Mouse (Mus musculus) erythroid progenitor cell, adult 5-6 weeks (primary cell): ENCODE data around the gene Prkg2. TPM values are rescaled to one million over a fixed set of nuclear protein-coding genes. Genes with fewer than 3 reads are reported as not detected.

Source experiments
- ATAC-seq: replicated peaks from 2 replicates; pipeline ENCODE4 v1.8.0; 2016; ENCODE audit warnings: moderate number of reproducible peaks, mild to moderate bottlenecking, moderate TSS enrichment, inconsistent platforms; ENCODE audit not compliant: poor library complexity, low FRiP score, severe bottlenecking
- total RNA-seq, 2 experiments: library from RNA; stranded (forward) in 1 of 2; stranded (reverse) in 1 of 2; fragments of 150-400 nt in 1 of 2; fragments of 186-747, 209-891 nt in 1 of 2; gene quantifications; 2 replicates each; pipeline versions ENCODE4 v1.2.3 to v1.2.4; 2015 to 2017; ENCODE audit warnings: low replicate concordance in 2 of 2

Prkg2 gene
- total RNA-seq, 2 experiments from 2014 or later, result not detected

DNA sequence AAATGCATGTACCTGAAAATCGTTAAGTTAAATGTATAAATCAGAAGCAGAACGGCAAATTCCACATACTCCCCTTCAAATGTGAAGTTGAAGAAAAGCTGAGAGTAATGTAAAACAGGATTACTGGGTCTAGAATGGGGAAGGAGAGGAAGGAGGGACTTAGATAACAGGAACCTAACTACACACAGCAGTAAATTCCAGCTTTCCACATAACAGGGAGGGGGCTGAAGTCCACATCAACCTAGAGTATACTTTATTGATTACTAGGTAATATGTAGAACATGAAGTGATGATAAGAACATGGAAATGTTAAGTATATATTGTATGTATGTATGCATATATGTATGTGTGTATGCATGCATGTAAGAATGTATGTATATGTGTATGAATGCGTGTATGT is 114.2 kb downstream of the Prkg2 start:
- no peak for ATAC-seq

DNA sequence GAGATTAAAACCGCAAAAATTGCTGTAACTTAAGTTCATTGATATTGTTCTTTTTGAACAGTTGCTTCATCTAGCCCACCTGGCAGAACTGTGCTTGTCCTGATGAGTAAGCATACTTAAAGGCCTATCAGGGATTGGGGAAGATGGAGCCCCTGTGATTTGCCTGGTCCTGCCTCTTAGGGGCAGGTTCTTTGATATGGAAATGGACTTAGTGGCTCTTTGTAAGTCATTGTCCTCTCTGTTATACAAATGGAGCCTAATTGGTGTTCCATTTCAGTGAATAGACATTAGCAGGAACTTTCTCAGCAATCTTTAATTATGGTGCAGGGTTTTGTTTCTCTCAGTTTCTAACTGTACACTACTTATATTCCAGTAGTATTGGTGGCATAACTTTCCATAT is 115.5 kb downstream of the Prkg2 start:
- no peak for ATAC-seq

DNA sequence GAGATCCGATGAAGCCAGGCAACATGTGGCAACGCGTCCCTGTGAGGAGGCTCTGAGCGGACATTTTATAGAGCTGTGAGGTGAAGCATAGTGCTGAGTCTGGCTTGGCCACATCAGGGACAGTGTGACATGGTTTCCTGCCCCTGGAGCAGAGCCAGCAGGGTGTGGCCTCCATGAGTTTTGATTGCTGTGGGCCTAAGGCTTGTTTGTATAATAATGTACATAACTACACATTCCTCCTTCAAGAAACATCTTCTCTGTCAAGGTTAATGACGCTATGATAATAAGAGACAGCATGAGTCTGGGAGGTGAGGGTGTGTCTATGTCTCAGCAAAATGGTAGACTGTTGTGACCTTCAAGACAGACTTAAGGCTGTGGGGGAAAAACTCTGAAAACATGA is 118.4 kb downstream of the Prkg2 start:
- no peak for ATAC-seq

- ATAC-seq, result no peak
Observed at GRCm38 (mm10) chr5:98902339-98902738, 134.8 kb downstream of the Prkg2 start.

GRCm38 (mm10) chr5:98900926-98901325 is 136.2 kb downstream of the Prkg2 start:
- no peak for ATAC-seq

- no peak for ATAC-seq
Observed at GRCm38 (mm10) chr5:98897946-98898345, 139.2 kb downstream of the Prkg2 start.

GRCm38 (mm10) chr5:98894281-98894680 is 142.9 kb downstream of the Prkg2 start:
- no peak for ATAC-seq

DNA sequence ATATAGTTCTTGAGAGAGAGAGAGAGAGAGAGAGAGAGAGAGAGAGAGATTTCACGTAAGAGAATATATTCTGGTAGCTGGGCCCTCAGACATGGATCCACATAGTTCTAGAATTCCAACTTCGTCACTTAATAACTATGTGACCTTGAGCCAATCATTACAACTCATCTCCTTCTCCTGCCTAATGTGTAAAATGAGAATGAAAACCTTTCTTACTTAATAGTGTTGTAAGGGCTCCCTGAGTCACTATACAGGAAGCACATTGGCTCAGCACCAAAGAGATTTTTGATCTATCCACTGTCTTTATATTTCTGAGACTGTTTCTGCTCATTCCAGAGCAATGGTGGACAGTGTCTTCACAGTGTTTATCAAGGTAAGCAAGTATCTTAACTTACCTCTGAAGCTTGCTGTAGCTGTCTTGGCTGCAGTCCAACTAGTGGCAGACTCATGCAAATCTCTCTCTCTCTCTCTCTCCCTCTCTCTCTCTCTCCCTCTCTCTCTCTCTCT is 146.6 kb downstream of the Prkg2 start:
- no peak for ATAC-seq

DNA sequence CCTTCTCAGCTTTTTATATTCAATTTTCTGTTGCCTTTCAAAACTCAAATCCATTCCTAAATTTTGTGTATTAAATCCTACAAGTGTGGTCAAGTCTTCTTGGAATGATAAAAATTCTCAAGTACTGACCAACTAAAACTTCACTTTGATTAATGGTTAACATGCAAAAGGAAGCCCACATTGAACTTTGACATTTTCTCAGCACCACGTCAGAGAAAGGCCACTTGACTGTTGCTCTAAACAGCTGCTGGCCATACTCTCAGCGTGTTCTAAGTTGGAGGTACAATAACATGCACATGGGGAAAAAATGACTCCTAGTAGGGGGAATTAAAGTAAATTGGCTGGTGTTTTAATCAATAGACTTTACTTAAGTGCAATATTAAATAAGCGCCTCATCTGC is 155.1 kb downstream of the Prkg2 start:
- ATAC-seq, result no peak

Other genes with a start within 250 kb of the Prkg2 start
- not detected in 2 replicates for gene Bmp3, start 182.9 kb downstream of the Prkg2 start, total RNA-seq (2015; ENCODE audit: low replicate concordance)
- gene Bmp3, start 182.9 kb downstream of the Prkg2 start, total RNA-seq (2017; ENCODE audit: low replicate concordance), result not detected in 2 replicates